Mouse (Mus musculus) CH12.LX (cell line): Measurements from ENCODE around the gene Prpf31. TPM values are rescaled to one million over a fixed set of nuclear protein-coding genes. Genes with fewer than 3 reads are reported as not detected.
A peak's percentile ranks its signal among the peaks of the same experiment; 100 is the strongest.

ENCODE experiments used
- DNase-seq: peaks from one replicate; pipeline ENCODE4 v3.0.0-alpha.2; 2013; ENCODE audit errors: extremely low read depth
- H3K27ac ChIP-seq: 2 replicates; pipeline ENCODE4 v1.5.1; 2012; ENCODE audit warnings: low read depth, mild to moderate bottlenecking, control low read depth, moderate library complexity; ENCODE audit not compliant: insufficient read depth
- H3K27me3 ChIP-seq: replicated peaks from 2 replicates; pipeline ENCODE3; 2012; ENCODE audit warnings: inconsistent platforms
- H3K36me3 ChIP-seq, 2 experiments: replicated peaks in 1 of 2; 2 replicates each; pipeline versions ENCODE3 to v1.6.1; 2012; ENCODE audit warnings: inconsistent platforms in 1 of 2, low read length in 1 of 2, mild to moderate bottlenecking in 1 of 2, mixed read lengths in 1 of 2, moderate library complexity in 1 of 2; ENCODE audit not compliant: control insufficient read depth in 1 of 2, insufficient read depth in 1 of 2
- H3K4me1 ChIP-seq, 2 experiments: 2 replicates each; pipeline ENCODE4 v1.6.1; 2012; ENCODE audit warnings: inconsistent platforms in 1 of 2, moderate library complexity in 1 of 2; ENCODE audit not compliant: insufficient read depth in 2 of 2, control insufficient read depth in 1 of 2
- H3K4me2 ChIP-seq: 2 replicates; pipeline ENCODE4 v1.6.1; 2012; ENCODE audit warnings: low read depth, mild to moderate bottlenecking, control low read depth; ENCODE audit not compliant: poor library complexity, insufficient read depth, severe bottlenecking
- H3K4me3 ChIP-seq, 3 experiments: fragments of 150-350 bp in 1 of 3; sonication (generic) in 1 of 3; replicated peaks in 1 of 3; 2 replicates each; pipeline versions ENCODE3 to v1.5.1; 2011 to 2012; ENCODE audit warnings: low read depth in 2 of 3, low read length in 2 of 3, mild to moderate bottlenecking in 2 of 3, moderate library complexity in 2 of 3, control low read depth in 1 of 3, improper control_type of control experiment in 1 of 3, inconsistent platforms in 1 of 3, mixed read lengths in 1 of 3; ENCODE audit not compliant: poor library complexity in 1 of 3
- H3K79me2 ChIP-seq: replicated peaks from 2 replicates; pipeline ENCODE4 v1.6.1; 2012; ENCODE audit warnings: mild to moderate bottlenecking, moderate library complexity; ENCODE audit not compliant: control insufficient read depth, poor library complexity, insufficient read depth, severe bottlenecking; ENCODE audit errors: extremely low read depth
- H3K9ac ChIP-seq: 2 replicates; pipeline ENCODE4 v1.6.1; 2012; ENCODE audit warnings: low read depth, mild to moderate bottlenecking, control low read depth, moderate library complexity; ENCODE audit not compliant: insufficient read depth
- H3K9me3 ChIP-seq: replicated peaks from 2 replicates; pipeline ENCODE3; 2012; ENCODE audit warnings: low read length, inconsistent platforms, mixed read lengths
- BHLHE40 ChIP-seq: IDR thresholded peaks from 2 replicates; pipeline ENCODE4 v1.6.1; 2011; ENCODE audit warnings: mild to moderate bottlenecking, low read depth, low read length, improper control_type of control experiment
- CHD1 ChIP-seq: IDR thresholded peaks from 2 replicates; pipeline ENCODE4 v1.6.1; 2012; ENCODE audit warnings: low read depth, low read length, improper control_type of control experiment, inconsistent platforms
- CHD2 ChIP-seq: IDR thresholded peaks from 2 replicates; pipeline ENCODE4 v1.6.1; 2011; ENCODE audit warnings: low read length, improper control_type of control experiment
- CTCF ChIP-seq, 2 experiments: IDR thresholded peaks in 1 of 2; conservative IDR thresholded peaks in 1 of 2; 2 replicates each; pipeline ENCODE4 v1.5.1; 2011 to 2012; ENCODE audit warnings: low read depth in 2 of 2, low read length in 2 of 2, improper control_type of control experiment in 1 of 2, inconsistent platforms in 1 of 2, mild to moderate bottlenecking in 1 of 2, moderate library complexity in 1 of 2
- E2F4 ChIP-seq: IDR thresholded peaks from 2 replicates; pipeline ENCODE4 v1.6.1; 2011; ENCODE audit warnings: low read depth, low read length, improper control_type of control experiment; ENCODE audit not compliant: insufficient replicate concordance
- ELF1 ChIP-seq: IDR thresholded peaks from 2 replicates; pipeline ENCODE4 v1.6.1; 2014; ENCODE audit warnings: low read depth, mild to moderate bottlenecking, inconsistent platforms, low read length, improper control_type of control experiment
- EP300 ChIP-seq: IDR thresholded peaks from 2 replicates; pipeline ENCODE4 v1.6.1; 2011; ENCODE audit warnings: low read length, improper control_type of control experiment
- ETS1 ChIP-seq: conservative IDR thresholded peaks from 2 replicates; pipeline ENCODE4 v1.6.1; 2012; ENCODE audit warnings: low read depth, mild to moderate bottlenecking, inconsistent platforms, low read length, improper control_type of control experiment, moderate library complexity
- GABPA ChIP-seq: IDR thresholded peaks from 2 replicates; pipeline ENCODE4 v1.6.1; 2012; ENCODE audit warnings: low read depth, low read length, improper control_type of control experiment, inconsistent platforms; ENCODE audit not compliant: insufficient replicate concordance
- HCFC1 ChIP-seq: IDR thresholded peaks from 2 replicates; pipeline ENCODE4 v1.6.1; 2012; ENCODE audit warnings: low read depth, mild to moderate bottlenecking, inconsistent platforms, low read length, improper control_type of control experiment
- JUN ChIP-seq: IDR thresholded peaks from 2 replicates; pipeline ENCODE4 v1.6.1; 2011; ENCODE audit warnings: low read depth, mild to moderate bottlenecking, low read length, improper control_type of control experiment, moderate library complexity; ENCODE audit not compliant: insufficient read depth
- JUND ChIP-seq: conservative IDR thresholded peaks from 2 replicates; pipeline ENCODE4 v1.6.1; 2011; ENCODE audit warnings: low read depth, low read length, improper control_type of control experiment
- KAT2A ChIP-seq: IDR thresholded peaks from 2 replicates; pipeline ENCODE4 v1.6.1; 2012; ENCODE audit warnings: low read length, improper control_type of control experiment, inconsistent platforms; ENCODE audit not compliant: insufficient replicate concordance
- MAX ChIP-seq: IDR thresholded peaks from 2 replicates; pipeline ENCODE4 v1.6.1; 2011; ENCODE audit warnings: low read length, improper control_type of control experiment
- MYC ChIP-seq: IDR thresholded peaks from 2 replicates; pipeline ENCODE4 v1.6.1; 2011; ENCODE audit warnings: low read depth, mild to moderate bottlenecking, improper control_type of control experiment, low read length
- NELFE ChIP-seq: IDR thresholded peaks from 2 replicates; pipeline ENCODE4 v1.6.1; 2011; ENCODE audit warnings: low read depth, low read length, improper control_type of control experiment
- NRF1 ChIP-seq: IDR thresholded peaks from 2 replicates; pipeline ENCODE4 v1.6.1; 2014; ENCODE audit warnings: low read depth, mild to moderate bottlenecking, inconsistent platforms, low read length, improper control_type of control experiment, moderate library complexity
- PAX5 ChIP-seq: IDR thresholded peaks from 2 replicates; pipeline ENCODE4 v1.6.1; 2012; ENCODE audit warnings: low read length, inconsistent platforms, mixed read lengths
- POLR2A ChIP-seq: IDR thresholded peaks from 2 replicates; pipeline ENCODE4 v1.6.1; 2011; ENCODE audit warnings: low read depth, mild to moderate bottlenecking, improper control_type of control experiment, low read length
- POLR2AphosphoS2 ChIP-seq: IDR thresholded peaks from 2 replicates; pipeline ENCODE4 v1.6.1; 2011; ENCODE audit warnings: low read depth, low read length, improper control_type of control experiment
- RAD21 ChIP-seq: IDR thresholded peaks from 2 replicates; pipeline ENCODE4 v1.6.1; 2011; ENCODE audit warnings: low read depth, mild to moderate bottlenecking, low read length, improper control_type of control experiment, moderate library complexity
- RCOR1 ChIP-seq: conservative IDR thresholded peaks from 2 replicates; pipeline ENCODE4 v1.6.1; 2012; ENCODE audit warnings: low read depth, mild to moderate bottlenecking, inconsistent platforms, low read length, improper control_type of control experiment
- SIN3A ChIP-seq: IDR thresholded peaks from 2 replicates; pipeline ENCODE4 v1.6.1; 2012; ENCODE audit warnings: low read length, improper control_type of control experiment, inconsistent platforms
- SMC3 ChIP-seq: IDR thresholded peaks from 2 replicates; pipeline ENCODE4 v1.6.1; 2011; ENCODE audit warnings: low read depth, low read length, improper control_type of control experiment
- TBP ChIP-seq: conservative IDR thresholded peaks from 2 replicates; pipeline ENCODE4 v1.6.1; 2011; ENCODE audit warnings: low read depth, low read length, improper control_type of control experiment
- TCF12 ChIP-seq: IDR thresholded peaks from 2 replicates; pipeline ENCODE4 v1.6.1; 2014; ENCODE audit warnings: low read depth, mild to moderate bottlenecking, inconsistent platforms, low read length, improper control_type of control experiment
- USF1 ChIP-seq: IDR thresholded peaks from 2 replicates; pipeline ENCODE4 v1.6.1; 2014; ENCODE audit warnings: low read depth, mild to moderate bottlenecking, inconsistent platforms, low read length, improper control_type of control experiment
- USF2 ChIP-seq: conservative IDR thresholded peaks from 2 replicates; pipeline ENCODE4 v1.6.1; 2011; ENCODE audit warnings: low read depth, low read length, improper control_type of control experiment
- ZC3H11A ChIP-seq: IDR thresholded peaks from 2 replicates; pipeline ENCODE4 v1.6.1; 2012; ENCODE audit warnings: low read depth, mild to moderate bottlenecking, inconsistent platforms, low read length, improper control_type of control experiment
- ZKSCAN1 ChIP-seq: IDR thresholded peaks from 2 replicates; pipeline ENCODE4 v1.6.1; 2012; ENCODE audit warnings: low read depth, inconsistent platforms, low read length, improper control_type of control experiment, borderline replicate concordance
- ZMIZ1 ChIP-seq: IDR thresholded peaks from 2 replicates; pipeline ENCODE4 v1.6.1; 2012; ENCODE audit warnings: low read depth, mild to moderate bottlenecking, inconsistent platforms, low read length, improper control_type of control experiment
- ZNF384 ChIP-seq: IDR thresholded peaks from 2 replicates; pipeline ENCODE4 v1.6.1; 2012; ENCODE audit warnings: low read depth, low read length, improper control_type of control experiment, inconsistent platforms
- dilution Hi-C: fragments of 300-500 bp; cut with MboI; formaldehyde crosslinking; loops from 2 replicates; pipeline ENCODE4 v1.14.3; 2020; ENCODE audit warnings: low sequenced_read_pairs; ENCODE audit not compliant: extremely low pct_unique_long_range_greater_than_20kb, extremely low pct_ligation_motif_present
- in situ Hi-C: fragments of 300-500 bp; cut with MboI; formaldehyde crosslinking; loops from 3 replicates; pipeline ENCODE4 v1.14.3; 2019; ENCODE audit warnings: low sequenced_read_pairs, low pct_ligation_motif_present, low pct_unique_long_range_greater_than_20kb, mixed read lengths
- polyA plus RNA-seq: library from polyadenylated mRNA; unstranded; fragments of >175 nt; gene quantifications from 2 replicates; pipeline ENCODE4 v1.2.1, GENCODE M21; 2012; ENCODE audit warnings: low read depth; ENCODE audit not compliant: insufficient read length
- total RNA-seq, 2 experiments: library from RNA; depleted of rRNA; stranded (reverse); fragments of 300-350 nt in 1 of 2; fragments of >200 nt in 1 of 2; gene quantifications; 2 replicates each; pipeline ENCODE4 v1.2.3; 2012 to 2014

Prpf31 gene
- total and polyA plus RNA-seq, 3 experiments = 99.2 to 171 (median 117) TPM

DNA sequence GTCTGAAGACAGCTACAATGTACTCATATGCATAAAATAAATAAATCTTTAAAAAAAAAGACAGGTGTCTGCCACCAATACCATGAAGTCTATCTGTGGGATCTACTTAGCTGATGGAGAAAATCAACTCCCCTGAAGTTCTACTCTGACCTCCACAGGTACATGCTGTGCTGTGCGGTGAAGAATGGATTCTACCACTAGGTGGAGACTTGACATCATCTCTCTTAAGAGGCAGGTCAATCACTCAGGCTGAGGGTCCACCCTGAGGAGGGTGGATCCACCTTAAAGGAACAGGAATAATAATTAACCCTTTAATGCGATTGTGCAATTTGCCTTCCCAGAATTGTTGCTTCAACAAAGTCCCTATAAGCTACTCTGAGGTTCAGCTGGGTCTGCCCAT lies 23.0 kb upstream of the Prpf31 start:
- Histone ChIP-seq H3K4me1 (peaks cover 0 to 3% of the 10 kb centered on the region in 2 experiments; a peak in 1 of 4 replicates), H3K4me2 (peak overlapping the region; percentile 42; the same call in 1 of the 2 replicates), H3K9ac (peak overlapping the region; percentile 58; the same call in 1 of the 2 replicates), H3K27ac (no peak overlapping the region), H3K27me3 (no peaks in the 10 kb centered on the region), H3K9me3 (peaks cover 4% of the 10 kb centered on the region)
- TF ChIP-seq ELF1 (no peak), SMC3 (peak; percentile 59), NELFE (0 out of 2 replicates have a peak, but pooled peaks have one; percentile 4), CTCF (conservative IDR thresholded peaks at IDR 0.05 in 1 of 2, IDR thresholded peaks at IDR 0.05 in 1 of 2; ENCODE audit: low read depth in 2 of 2, low read length in 2 of 2) (peak; percentile 48 to 87), TCF12 (no peak), RAD21 (peak; percentile 79)
- TF ChIP-seq, all 38 proteins: peak for 4
- in situ Hi-C loops = no loop called here
- Histone ChIP-seq H3K4me3 (no peak overlapping the region), H3K36me3 (no peaks in the 10 kb centered on the region), H3K79me2 (no peaks in the 10 kb centered on the region)
- dilution Hi-C loops = no loop called here
- DNase-seq = peak; percentile 84

DNA sequence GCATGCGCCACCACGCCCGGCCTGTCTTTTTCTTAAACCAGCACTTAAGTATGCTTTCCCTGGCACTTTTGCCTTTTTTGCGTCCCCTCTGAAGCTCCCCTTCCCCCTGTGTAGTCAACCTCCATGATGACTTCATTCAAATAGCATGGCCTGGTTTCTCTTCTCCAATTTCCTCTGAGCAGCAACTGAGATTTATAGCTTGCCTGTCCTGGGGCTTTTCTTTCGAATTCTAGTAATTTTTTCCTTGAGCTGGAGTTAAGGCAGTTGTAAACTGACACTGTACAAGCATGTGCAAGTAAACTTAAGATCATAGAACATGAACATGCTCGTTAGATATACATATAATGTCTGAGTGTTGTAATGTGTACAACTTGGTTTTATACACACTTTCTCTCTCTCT lies 22.4 kb upstream of the Prpf31 start:
- Histone ChIP-seq H3K9ac (peak overlapping the region; percentile 58; the same call in 1 of the 2 replicates), H3K27ac (peak overlapping the region; percentile 60; the same call in 1 of the 2 replicates), H3K9me3 (peaks cover 4% of the 10 kb centered on the region), H3K27me3 (no peaks in the 10 kb centered on the region), H3K4me1 (peaks cover 0 to 3% of the 10 kb centered on the region in 2 experiments; a peak in 1 of 4 replicates), H3K4me3 (peak overlapping the region in 1 of 3 experiments; percentile 19), H3K79me2 (no peaks in the 10 kb centered on the region), H3K36me3 (no peaks in the 10 kb centered on the region), H3K4me2 (peak overlapping the region; percentile 42; the same call in 1 of the 2 replicates)
- in situ Hi-C loops = no loop called here
- DNase-seq = peak; percentile 65
- dilution Hi-C loops = no loop called here
- no peak for TF ChIP-seq PAX5
- peak; percentile 51; the same call in 1 of the 2 replicates for TF ChIP-seq SIN3A
- TF ChIP-seq BHLHE40 = peak; percentile 27; the same call in 1 of the 2 replicates
- 0 out of 2 replicates have a peak, but pooled peaks have one; percentile 63 for TF ChIP-seq TBP
- no peak for TF ChIP-seq MAX
- no peak for TF ChIP-seq ZNF384
- TF ChIP-seq NRF1 = no peak
- TF ChIP-seq ZKSCAN1 = no peak
- TF ChIP-seq ELF1 = no peak
- no peak for TF ChIP-seq POLR2A
- peak; percentile 69; the same call in 1 of the 2 replicates for TF ChIP-seq JUN
- no peak for TF ChIP-seq SMC3
- no peak for TF ChIP-seq E2F4
- no peak for TF ChIP-seq POLR2AphosphoS2
- no peak for TF ChIP-seq CHD1
- 0 out of 2 replicates have a peak, but pooled peaks have one; percentile 9 for TF ChIP-seq NELFE
- TF ChIP-seq JUND = peak; percentile 53
- TF ChIP-seq ZC3H11A = no peak
- TF ChIP-seq GABPA = no peak
- TF ChIP-seq CHD2 = 0 out of 2 replicates have a peak, but pooled peaks have one; percentile 38
- TF ChIP-seq RCOR1 = peak; percentile 21; the same call in 1 of the 2 replicates
- TF ChIP-seq EP300 = peak; percentile 75
- TF ChIP-seq USF1 = no peak
- no peak for TF ChIP-seq TCF12
- peak; percentile 61 for TF ChIP-seq ETS1
- no peak for TF ChIP-seq CTCF (conservative IDR thresholded peaks at IDR 0.05 in 1 of 2, IDR thresholded peaks at IDR 0.05 in 1 of 2; ENCODE audit: low read depth in 2 of 2, low read length in 2 of 2)
- TF ChIP-seq ZMIZ1 = no peak
- no peak for TF ChIP-seq MYC
- TF ChIP-seq KAT2A = no peak
- no peak for TF ChIP-seq USF2
- 0 out of 2 replicates have a peak, but pooled peaks have one; percentile 24 for TF ChIP-seq HCFC1
